Mouse (Mus musculus) CD4-positive, CD25-positive, alpha-beta regulatory T cell (primary cell): ENCODE results near the gene Smndc1. TPM values are rescaled to one million over a fixed set of nuclear protein-coding genes. Genes with fewer than 3 reads are reported as not detected.

Experiments used
- polyA plus RNA-seq: library from polyadenylated mRNA; unstranded; fragments of 100-300 nt; shearing (Covaris generic); gene quantifications from one replicate; pipeline ENCODE4 v1.2.1, GENCODE M21; 2017

The Smndc1 gene
- polyA plus RNA-seq, result 69.7 TPM

DNA sequence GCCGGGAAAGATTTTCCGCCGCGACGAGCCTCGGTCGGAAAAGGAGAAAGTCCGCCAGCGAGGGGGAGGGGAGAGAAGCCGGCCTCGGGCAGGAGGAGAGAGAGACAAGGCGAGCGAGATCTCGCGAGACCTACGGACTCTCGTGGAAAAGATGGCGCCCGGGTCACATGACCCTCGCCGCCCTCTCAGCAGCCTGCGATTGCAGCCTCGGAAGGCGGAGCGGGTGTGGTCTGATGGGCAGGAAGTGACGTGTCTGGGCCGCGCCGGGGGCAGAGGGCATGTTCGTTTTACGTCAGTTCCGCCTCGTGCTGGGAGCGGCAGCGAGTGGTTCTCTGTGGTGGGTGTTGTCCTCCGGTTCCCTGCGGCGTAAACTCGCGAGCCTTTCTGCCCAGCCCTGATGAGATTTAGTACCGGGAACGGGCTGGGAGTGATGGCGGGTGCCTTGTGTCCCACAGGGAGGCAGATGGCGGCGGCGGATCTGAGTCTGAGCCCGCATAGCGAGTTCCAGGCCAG lies at the start of gene Smndc1:
Gene Smndc1 (minus strand): TSS at position 84 of the 513 bp plus-strand sequence.

DNA sequence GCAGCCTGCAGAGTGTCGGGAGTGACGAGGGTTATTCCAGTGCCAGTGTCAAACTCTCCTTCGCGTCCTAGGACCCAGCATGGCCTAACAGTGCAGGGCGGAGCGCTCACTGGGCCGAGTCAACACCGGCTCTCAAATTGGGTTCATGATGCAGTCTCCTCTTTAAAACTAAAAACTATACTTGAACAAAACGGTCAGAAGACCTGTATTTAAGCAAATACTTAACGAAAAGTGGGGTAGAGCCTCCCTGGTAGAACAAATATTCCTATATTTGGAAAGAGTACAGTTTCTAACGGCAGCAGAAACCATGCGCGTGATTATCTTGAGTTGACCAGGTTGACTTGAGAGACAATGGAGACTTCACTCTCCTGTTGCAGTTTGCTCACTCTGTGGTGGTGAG lies 18.7 kb downstream of the Smndc1 start, which contains the start of gene Gm10197:
Gene Gm10197 (minus strand): TSS at position 101 of the 400 bp plus-strand sequence.

Other genes starting within 250 kb of the Smndc1 start
- 43.6 TPM for gene Mxi1, start 80.1 kb downstream of the Smndc1 start, polyA plus RNA-seq
- gene Gm10197, start 18.8 kb downstream of the Smndc1 start, polyA plus RNA-seq, result not detected
- gene Dusp5, start 138.5 kb upstream of the Smndc1 start, polyA plus RNA-seq, result 82.5 TPM
- gene Nutf2-ps1, start 198.5 kb upstream of the Smndc1 start, polyA plus RNA-seq, result 202 TPM
- gene Smc3, start 209.8 kb upstream of the Smndc1 start, polyA plus RNA-seq, result 49.5 TPM